Mouse (Mus musculus) intestine, embryonic 15.5 days (tissue): ENCODE data around the gene Aes. TPM values are rescaled to one million over a fixed set of nuclear protein-coding genes. Genes with fewer than 3 reads are reported as not detected.

Source experiments
- ATAC-seq: fragments of 200-750 bp; cut with Nextera tagmentation; 2 replicates; pipeline ENCODE4 v1.8.0; 2017; ENCODE audit warnings: moderate TSS enrichment, moderate library complexity
- H3K27ac ChIP-seq: fragments of 300-500 bp; sonication (generic); 2 replicates; pipeline ENCODE4 v1.5.1; 2015; ENCODE audit warnings: mild to moderate bottlenecking, inconsistent platforms
- H3K27me3 ChIP-seq: fragments of 300-500 bp; sonication (generic); replicated peaks from 2 replicates; pipeline ENCODE4 v1.6.1; 2015; ENCODE audit warnings: inconsistent platforms
- H3K36me3 ChIP-seq: fragments of 300-500 bp; sonication (generic); 2 replicates; pipeline ENCODE4 v1.6.1; 2015; ENCODE audit warnings: inconsistent platforms
- H3K4me1 ChIP-seq: fragments of 300-500 bp; sonication (generic); replicated peaks from 2 replicates; pipeline ENCODE4 v1.6.1; 2015; ENCODE audit warnings: inconsistent platforms
- H3K4me2 ChIP-seq: fragments of 300-500 bp; sonication (generic); replicated peaks from 2 replicates; pipeline ENCODE4 v1.6.1; 2015; ENCODE audit warnings: mild to moderate bottlenecking, inconsistent platforms
- H3K4me3 ChIP-seq: fragments of 300-500 bp; sonication (generic); replicated peaks from 2 replicates; pipeline ENCODE4 v1.5.1; 2015; ENCODE audit warnings: inconsistent platforms
- H3K9ac ChIP-seq: fragments of 300-500 bp; sonication (generic); 2 replicates; pipeline ENCODE4 v1.6.1; 2015; ENCODE audit warnings: inconsistent platforms
- H3K9me3 ChIP-seq: fragments of 300-500 bp; sonication (generic); 2 replicates; pipeline ENCODE4 v1.6.1; 2016; ENCODE audit warnings: inconsistent platforms
- WGBS: fragments of 180-500 bp; shearing (Covaris S2); methylation state at CpG from one replicate; pipeline ENCODE4 v1.1.7; 2015; 5-methylcytosine and 5-hydroxymethylcytosine counted together
- polyA plus RNA-seq: library from polyadenylated mRNA; unstranded; fragments of >200 nt; fragmentation: Nextera tagmentation; extraction: Ambion mirVana; gene quantifications from 2 replicates; pipeline ENCODE4 v1.2.1, GENCODE M21; 2015

Gene Aes
- polyA plus RNA-seq, 1 experiment from 2014 or later = 743 TPM

DNA sequence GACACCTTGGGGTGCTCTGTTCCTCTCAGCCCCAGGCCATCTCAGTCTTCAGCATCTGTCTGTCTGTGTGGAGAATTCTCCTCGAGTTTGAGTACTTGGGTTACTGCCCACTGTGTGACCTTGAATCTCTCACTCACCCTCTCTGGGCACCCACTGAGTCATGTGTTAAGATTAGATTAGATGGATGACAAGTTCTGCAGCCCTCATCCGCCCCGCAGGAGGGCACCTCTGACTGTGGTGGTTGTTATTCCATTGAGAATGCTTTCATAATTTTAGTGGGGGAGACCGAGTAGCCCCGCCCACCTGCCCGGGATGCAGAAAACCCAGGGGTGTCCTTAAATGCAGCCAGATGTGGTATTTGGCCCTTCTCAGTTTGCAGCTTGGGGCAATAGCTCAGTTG is 4.2 kb downstream of the Aes start:
- Histone ChIP-seq H3K4me1 (peaks cover 56% of the 10 kb centered on the region), H3K27ac (peak overlapping the region; percentile 75), H3K9ac (peak overlapping the region; percentile 45), H3K9me3 (no peaks in the 10 kb centered on the region), H3K27me3 (no peaks in the 10 kb centered on the region), H3K36me3 (peaks cover 22% of the 10 kb centered on the region), H3K4me3 (peak overlapping the region; percentile 30; the same call in 1 of the 2 replicates), H3K4me2 (peak overlapping the region; percentile 87)
- WGBS = 34% methylated on average over 6 of the region's 6 CpGs
- ATAC-seq = no peak

DNA sequence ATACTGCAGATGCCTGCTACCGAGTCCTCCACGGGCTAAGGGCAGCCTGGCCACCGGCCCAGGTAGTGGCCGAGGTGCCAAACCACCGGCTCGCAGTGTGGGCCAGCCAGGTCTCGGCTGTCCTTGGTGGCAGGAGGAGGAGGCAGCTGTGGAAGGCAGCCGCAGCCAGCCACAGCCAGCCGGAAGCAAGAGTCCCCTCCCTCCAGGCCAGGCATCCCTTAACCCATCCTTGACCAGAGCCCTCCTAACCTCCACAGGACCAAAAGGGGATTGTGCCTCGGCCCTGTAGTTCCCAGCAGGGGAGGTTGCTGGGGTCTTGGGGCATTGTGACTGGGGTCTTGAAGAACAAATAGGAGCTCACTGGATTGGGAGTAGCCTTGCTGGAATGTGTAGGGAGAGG is 4.9 kb downstream of the Aes start:
- Histone ChIP-seq H3K4me3 (peak overlapping the region; percentile 30), H3K36me3 (peaks cover 22% of the 10 kb centered on the region), H3K9me3 (no peaks in the 10 kb centered on the region), H3K9ac (peak overlapping the region; percentile 45), H3K27me3 (no peaks in the 10 kb centered on the region), H3K4me2 (peak overlapping the region; percentile 87), H3K4me1 (peaks cover 61% of the 10 kb centered on the region), H3K27ac (peak overlapping the region; percentile 75)
- no peak for ATAC-seq
- 5% methylated on average over 10 of the region's 10 CpGs for WGBS

GRCm38 (mm10) chr10:81564734-81565133 is 5.4 kb downstream of the Aes start:
- peak overlapping the region; percentile 30; the same call in 1 of the 2 replicates for H3K4me3 ChIP-seq
- whole genome bisulfite sequencing = 34% methylated on average over 10 of the region's 10 CpGs
- peaks cover 22% of the 10 kb centered on the region for H3K36me3 ChIP-seq
- H3K4me2 ChIP-seq = peak overlapping the region; percentile 87; the same call in 1 of the 2 replicates
- peaks cover 65% of the 10 kb centered on the region for H3K4me1 ChIP-seq
- no peak overlapping the region for H3K27ac ChIP-seq
- H3K9me3 ChIP-seq = no peaks in the 10 kb centered on the region
- no peaks in the 10 kb centered on the region for H3K27me3 ChIP-seq
- H3K9ac ChIP-seq = no peak overlapping the region
- no peak for ATAC-seq

GRCm38 (mm10) chr10:81565257-81566228 is 6.3 kb downstream of the Aes start:
- WGBS = 58% methylated on average over 20 of the region's 20 CpGs
- H3K27me3 ChIP-seq = no peaks in the 10 kb centered on the region
- no peak overlapping the region for H3K27ac ChIP-seq
- H3K4me1 ChIP-seq = peaks cover 72% of the 10 kb centered on the region
- H3K9ac ChIP-seq = no peak overlapping the region
- no peak overlapping the region for H3K4me3 ChIP-seq
- H3K36me3 ChIP-seq = peaks cover 22% of the 10 kb centered on the region
- H3K4me2 ChIP-seq = no peak overlapping the region
- no peaks in the 10 kb centered on the region for H3K9me3 ChIP-seq
- no peak for ATAC-seq

DNA sequence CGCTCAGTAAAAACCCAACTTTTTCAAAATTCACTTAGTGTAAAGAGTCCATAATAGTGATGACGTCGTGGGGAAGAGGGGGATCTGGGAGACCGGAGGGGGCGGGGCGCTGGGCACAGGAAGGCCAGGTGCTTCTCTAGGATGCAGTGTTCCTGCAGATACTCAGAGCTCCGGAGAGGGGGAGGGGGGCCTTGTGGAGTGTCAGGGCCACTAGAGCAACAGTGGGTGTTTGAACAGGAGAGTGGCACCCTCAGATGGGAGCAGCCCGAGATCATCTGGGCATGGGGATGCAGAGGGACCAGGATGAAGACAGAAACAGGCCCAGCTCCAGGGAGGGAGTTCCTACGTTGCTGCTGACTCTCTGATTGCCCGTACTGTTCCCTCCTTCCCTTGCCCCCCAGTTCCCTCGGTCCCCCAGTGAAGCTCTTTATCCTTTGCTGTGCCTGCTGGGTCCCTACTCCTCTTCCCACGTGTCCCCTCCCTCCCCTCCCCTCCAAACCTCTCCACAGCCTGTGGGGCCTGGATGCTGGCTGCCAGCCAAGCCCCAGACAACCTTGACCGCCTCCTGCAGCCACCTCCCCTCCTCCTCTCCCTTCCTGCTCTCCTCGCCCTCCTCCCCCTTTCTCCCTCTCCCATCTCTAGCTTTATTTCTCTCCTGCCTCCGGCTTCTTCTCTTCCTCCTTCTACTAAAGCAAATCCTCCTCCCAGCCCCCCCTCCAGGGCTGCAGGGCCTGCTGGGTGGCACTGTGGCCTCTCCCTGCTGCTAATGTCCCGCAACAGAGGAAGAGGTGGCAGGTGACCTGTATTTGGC is 9.3 kb downstream of the Aes start:
- WGBS = 8% methylated on average over 16 of the region's 16 CpGs
- Histone ChIP-seq H3K4me2 (peak overlapping the region; percentile 44), H3K27ac (peak overlapping the region; percentile 83), H3K9me3 (no peaks in the 10 kb centered on the region), H3K9ac (0 out of 2 replicates have a peak overlapping the region, but pooled peaks have one; percentile 6), H3K4me3 (no peak overlapping the region), H3K36me3 (peaks cover 19% of the 10 kb centered on the region), H3K27me3 (0 out of 2 replicates have a peak, but pooled peaks cover 3% of the 10 kb centered on the region), H3K4me1 (peaks cover 66% of the 10 kb centered on the region)
- peak; percentile 11 for ATAC-seq

DNA sequence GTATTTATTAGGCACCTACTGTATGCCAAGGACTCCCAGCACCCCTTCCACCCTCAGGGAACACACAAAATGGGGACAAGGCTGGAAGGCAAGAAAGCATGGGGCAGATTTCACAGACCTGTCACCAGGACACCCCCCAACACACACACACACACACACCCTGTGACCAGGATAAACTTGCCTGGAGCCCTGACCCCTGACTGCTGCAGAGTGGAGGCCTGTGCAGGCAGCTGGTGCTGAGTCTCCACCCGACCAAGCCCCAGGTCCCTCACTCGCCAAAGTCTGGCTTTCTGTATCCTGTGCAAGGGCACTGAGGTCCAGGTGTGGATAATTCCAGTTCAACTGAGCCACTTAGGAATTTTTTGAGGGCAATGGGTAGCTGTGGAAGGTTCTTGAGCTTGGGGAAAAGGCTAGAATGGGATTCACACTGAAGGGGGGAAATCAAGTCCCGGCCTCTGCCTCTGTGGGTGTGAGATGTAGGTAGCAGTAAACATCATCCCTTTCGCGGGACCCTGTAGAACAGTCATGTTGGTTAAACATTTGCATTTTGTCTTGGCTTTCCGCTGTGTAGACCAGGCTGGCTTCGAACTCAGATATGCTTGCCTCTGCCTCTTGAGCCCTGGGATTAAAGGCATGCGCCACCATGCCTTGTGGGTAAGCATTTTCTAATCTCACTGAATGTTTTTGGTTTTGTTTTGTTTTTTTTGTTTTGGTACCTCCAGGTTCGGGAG is 10.4 kb downstream of the Aes start:
- Histone ChIP-seq H3K9ac (no peak overlapping the region), H3K36me3 (peaks cover 17% of the 10 kb centered on the region), H3K4me3 (no peak overlapping the region), H3K27ac (peak overlapping the region; percentile 83), H3K27me3 (0 out of 2 replicates have a peak, but pooled peaks cover 3% of the 10 kb centered on the region), H3K9me3 (no peaks in the 10 kb centered on the region), H3K4me2 (no peak overlapping the region), H3K4me1 (peaks cover 64% of the 10 kb centered on the region)
- 63% methylated on average over 9 of the region's 9 CpGs for WGBS
- no peak for ATAC-seq

GRCm38 (mm10) chr10:81570238-81570800 is 11.0 kb downstream of the Aes start:
- H3K9ac ChIP-seq = peak overlapping the region; percentile 26; the same call in 1 of the 2 replicates
- peaks cover 61% of the 10 kb centered on the region for H3K4me1 ChIP-seq
- H3K4me2 ChIP-seq = peak overlapping the region; percentile 82
- peaks cover 12% of the 10 kb centered on the region for H3K36me3 ChIP-seq
- WGBS = 5% methylated on average over 11 of the region's 11 CpGs
- H3K9me3 ChIP-seq = no peaks in the 10 kb centered on the region
- H3K4me3 ChIP-seq = peak overlapping the region; percentile 44
- H3K27me3 ChIP-seq = 0 out of 2 replicates have a peak, but pooled peaks cover 3% of the 10 kb centered on the region
- H3K27ac ChIP-seq = peak overlapping the region; percentile 82
- ATAC-seq = 0 out of 2 replicates have a peak, but pooled peaks have one; percentile 0

- peak; percentile 61 for ATAC-seq
- peak overlapping the region; percentile 26 for H3K9ac ChIP-seq
- 0 out of 2 replicates have a peak, but pooled peaks cover 3% of the 10 kb centered on the region for H3K27me3 ChIP-seq
- WGBS = under 1% methylated on average over 34 of the region's 34 CpGs
- H3K9me3 ChIP-seq = no peaks in the 10 kb centered on the region
- peaks cover 64% of the 10 kb centered on the region for H3K4me1 ChIP-seq
- H3K27ac ChIP-seq = peak overlapping the region; percentile 82
- peak overlapping the region; percentile 44 for H3K4me3 ChIP-seq
- H3K36me3 ChIP-seq = peaks cover 5% of the 10 kb centered on the region; the same call in 1 of the 2 replicates
- H3K4me2 ChIP-seq = peak overlapping the region; percentile 82
Measured at GRCm38 (mm10) chr10:81570831-81571500, 11.7 kb downstream of the Aes start.

DNA sequence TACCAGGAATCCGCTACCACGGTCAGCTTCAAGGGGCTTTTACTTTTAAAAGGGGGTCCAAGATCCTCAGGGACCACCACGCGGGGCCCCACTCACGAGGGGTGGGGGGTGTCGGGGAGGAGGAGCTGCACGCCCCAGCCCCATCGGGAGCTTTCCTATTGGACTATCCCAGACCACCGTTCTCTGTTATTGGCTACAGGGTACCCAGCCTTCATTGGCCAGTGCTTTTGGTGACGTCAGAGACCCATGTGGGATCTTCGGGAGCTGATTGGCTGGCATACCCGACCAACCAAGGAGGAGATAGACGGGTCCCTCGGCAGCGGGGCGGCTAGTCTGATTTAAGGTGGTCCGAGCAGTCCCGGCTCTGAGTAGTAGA is 12.2 kb downstream of the Aes start:
- Histone ChIP-seq H3K36me3 (no peaks in the 10 kb centered on the region), H3K27ac (peak overlapping the region; percentile 79), H3K9me3 (no peaks in the 10 kb centered on the region), H3K27me3 (0 out of 2 replicates have a peak, but pooled peaks cover 3% of the 10 kb centered on the region), H3K4me3 (peak overlapping the region; percentile 44), H3K4me1 (peaks cover 69% of the 10 kb centered on the region), H3K4me2 (peak overlapping the region; percentile 82), H3K9ac (peak overlapping the region; percentile 6; the same call in 1 of the 2 replicates)
- peak; percentile 89 for ATAC-seq
- WGBS = under 1% methylated on average over 18 of the region's 18 CpGs

GRCm38 (mm10) chr10:81572133-81572671 is 12.9 kb downstream of the Aes start:
- ATAC-seq = peak; percentile 3; the same call in 1 of the 2 replicates
- no peaks in the 10 kb centered on the region for H3K36me3 ChIP-seq
- WGBS = 5% methylated on average over 9 of the region's 9 CpGs
- no peaks in the 10 kb centered on the region for H3K9me3 ChIP-seq
- peak overlapping the region; percentile 72 for H3K27ac ChIP-seq
- H3K27me3 ChIP-seq = 0 out of 2 replicates have a peak, but pooled peaks cover 3% of the 10 kb centered on the region
- H3K4me2 ChIP-seq = peak overlapping the region; percentile 82
- peaks cover 69% of the 10 kb centered on the region for H3K4me1 ChIP-seq
- peak overlapping the region; percentile 27 for H3K4me3 ChIP-seq
- no peak overlapping the region for H3K9ac ChIP-seq
